Mouse (Mus musculus): ENCODE measurements around the gene Lrch1.

Lrch1 gene

DNA sequence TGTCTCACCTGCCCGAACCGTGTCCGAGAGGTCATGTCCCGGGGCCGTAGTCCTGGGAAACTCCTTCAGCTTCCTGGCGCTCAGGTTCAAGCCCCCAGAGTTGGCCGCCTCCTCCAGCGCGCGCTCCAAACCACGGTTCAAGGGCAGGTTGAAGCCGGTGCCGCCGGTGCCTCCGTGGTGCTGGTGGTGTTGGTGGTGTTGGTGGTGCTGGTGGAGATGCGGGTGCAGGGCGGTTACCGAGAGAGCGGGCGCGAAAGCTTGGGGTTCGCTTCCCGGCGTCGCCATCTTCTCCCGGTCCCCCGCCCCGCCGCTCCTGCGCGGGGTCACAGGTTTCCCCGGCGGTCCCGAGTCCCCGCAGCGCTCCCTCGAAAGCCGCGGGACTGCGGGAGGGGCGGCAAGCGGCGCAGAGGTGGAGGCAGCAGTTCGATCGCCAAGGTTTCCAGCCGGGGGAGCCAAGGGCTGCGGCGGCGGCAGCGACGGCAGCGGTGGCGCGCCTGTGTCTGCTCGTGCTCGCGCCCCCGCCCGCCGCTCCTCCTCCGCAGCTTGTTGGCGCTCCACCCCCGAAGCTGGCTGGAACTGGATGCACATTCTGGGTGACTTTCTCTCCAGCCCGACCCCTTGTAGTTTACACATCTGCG, at the start of gene Lrch1:
Gene Lrch1, minus strand, starts transcription at position 501 of the 638 bp plus-strand sequence.
- in situ Hi-C loops (cut with MboI, MseI), result loop anchor here (5.0 to 10.0 kb wide), 2 partner anchors 100 to 247 kb away; no protein-coding TSS in a partner anchor

DNA sequence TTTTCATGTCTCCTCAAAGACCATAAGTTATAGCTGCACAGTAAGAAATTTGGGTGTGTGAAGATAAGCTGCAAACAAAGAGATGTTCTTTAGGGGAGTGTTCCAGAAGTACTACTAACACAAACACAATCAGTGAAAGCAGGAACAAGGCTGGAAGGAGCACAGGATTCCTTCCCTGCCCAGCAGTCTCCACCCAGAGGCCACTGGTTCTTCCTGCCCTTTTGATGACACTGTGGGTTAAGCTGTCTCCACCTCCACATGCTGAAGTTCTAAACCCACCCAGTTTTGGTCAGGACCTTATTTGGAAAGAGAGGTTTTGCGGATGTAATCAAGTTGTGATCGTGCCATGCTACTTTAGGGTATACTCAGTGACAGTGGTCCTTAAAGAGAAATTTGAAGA, 49.4 kb upstream of the Lrch1 start:
- in situ Hi-C loops (cut with MboI, MseI), result loop anchor here (10.0 to 25.0 kb wide), 4 partner anchors 72 to 1765 kb away; no protein-coding TSS in a partner anchor

DNA sequence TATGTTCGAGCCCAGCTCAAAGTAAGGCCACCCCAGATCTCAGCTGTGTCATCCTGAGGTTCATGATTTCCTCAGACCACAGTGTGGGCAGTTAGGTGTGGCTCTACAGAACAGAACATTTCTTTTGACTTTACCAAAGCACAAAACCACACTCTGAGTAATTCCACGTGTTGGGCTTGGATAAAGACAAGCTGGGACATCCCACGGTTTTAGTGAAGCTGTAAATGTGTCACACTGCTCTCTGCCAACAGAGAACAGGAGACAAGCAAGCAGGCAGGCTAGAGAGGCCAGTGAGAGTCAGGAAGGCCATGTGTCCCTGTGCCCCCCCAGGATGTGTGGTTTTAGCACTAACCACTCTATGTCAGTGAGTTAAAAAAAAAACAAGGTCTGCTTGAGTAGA, 48.9 kb upstream of the Lrch1 start:
- in situ Hi-C loops (cut with MboI, MseI), result loop anchor here (10.0 to 25.0 kb wide), 4 partner anchors 72 to 1766 kb away; no protein-coding TSS in a partner anchor

DNA sequence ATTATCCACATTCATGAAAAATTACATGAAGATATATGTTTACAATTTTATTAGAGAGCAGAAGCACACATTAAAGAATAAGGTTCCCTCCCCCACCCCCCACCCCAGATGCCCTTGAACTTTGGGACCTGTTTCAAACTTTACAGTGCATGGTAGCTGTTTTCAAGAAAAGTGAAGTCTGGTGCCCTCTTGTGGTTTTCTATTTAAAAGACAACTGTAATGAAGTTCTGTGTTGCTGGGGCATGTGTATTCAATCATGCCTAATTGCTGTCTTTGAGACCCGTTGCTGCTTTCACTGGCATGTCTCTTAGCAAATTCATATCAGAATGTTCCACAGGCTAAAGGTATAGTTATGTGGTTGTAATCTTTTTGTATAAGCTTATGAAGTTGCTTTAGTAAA, 42.8 kb upstream of the Lrch1 start:
- in situ Hi-C loops (cut with MboI, MseI), result loop anchor here (5.0 to 25.0 kb wide), 5 partner anchors 66 to 1772 kb away; no protein-coding TSS in a partner anchor

DNA sequence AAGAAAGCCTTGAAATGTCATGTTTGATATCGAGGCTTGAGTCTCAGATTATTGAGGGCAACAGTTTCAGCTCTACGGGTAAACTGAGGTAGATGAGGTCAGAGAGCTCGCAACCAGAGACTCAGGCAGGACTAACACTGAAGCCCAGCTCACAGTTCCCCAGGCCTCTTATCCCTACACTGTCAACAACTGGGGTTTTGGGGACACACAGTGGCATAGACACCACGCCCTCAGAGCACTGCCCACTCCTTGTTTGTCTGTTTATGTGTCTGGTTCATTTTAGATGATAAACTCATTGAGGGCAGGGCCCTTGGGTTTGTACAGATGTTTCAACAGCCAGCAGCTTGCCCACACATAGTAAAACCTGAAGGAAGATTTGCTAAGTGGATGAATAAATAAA, 42.2 kb upstream of the Lrch1 start:
- in situ Hi-C loops (cut with MboI, MseI), result loop anchor here (5.0 to 25.0 kb wide), 5 partner anchors 65 to 1772 kb away; no protein-coding TSS in a partner anchor

DNA sequence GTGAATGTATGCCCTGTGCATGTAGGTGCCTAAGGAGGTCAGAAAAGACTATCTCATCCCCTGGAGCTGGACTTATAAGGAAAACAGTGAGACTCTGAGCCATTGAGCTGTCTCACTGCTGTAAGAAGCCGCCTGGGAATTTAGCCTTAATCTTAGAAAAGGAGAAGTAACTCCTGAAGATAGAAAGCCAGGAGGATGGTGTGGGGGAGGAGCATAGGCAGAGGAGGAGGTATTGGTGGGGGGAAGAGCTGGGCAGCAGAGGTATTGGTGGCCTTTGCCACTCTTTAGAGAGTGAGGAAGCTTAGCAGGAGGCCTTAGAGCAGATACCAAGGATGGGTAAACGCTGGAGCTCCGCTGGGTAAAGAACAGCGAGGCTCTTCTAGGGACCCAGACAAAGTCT, 41.6 kb upstream of the Lrch1 start:
- in situ Hi-C loops (cut with MboI, MseI), result loop anchor here (25.0 kb wide), 2 partner anchors 1202 to 1773 kb away; no protein-coding TSS in a partner anchor

DNA sequence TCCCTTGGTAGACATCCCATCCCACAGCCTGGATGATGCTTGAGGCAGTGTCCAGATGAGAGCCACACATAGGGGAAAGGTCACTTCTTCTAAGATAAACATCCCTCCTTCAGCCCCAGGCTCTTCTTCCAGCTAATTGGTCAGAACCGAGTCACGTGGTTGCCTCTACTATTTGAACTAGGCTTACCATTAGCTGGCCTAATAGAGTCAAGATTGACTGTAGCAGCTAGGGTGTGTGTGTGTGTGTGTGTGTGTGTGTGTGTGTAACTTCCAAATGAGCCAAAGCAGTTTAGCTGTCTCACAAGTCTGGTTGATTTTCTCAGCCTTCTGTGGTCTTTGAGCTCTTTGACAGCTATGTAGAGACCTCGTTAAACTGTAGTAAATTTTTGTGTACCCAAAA, 38.9 kb upstream of the Lrch1 start:
- in situ Hi-C loops (cut with MboI, MseI), result loop anchor here (25.0 kb wide), 2 partner anchors 1199 to 1776 kb away; no protein-coding TSS in a partner anchor

DNA sequence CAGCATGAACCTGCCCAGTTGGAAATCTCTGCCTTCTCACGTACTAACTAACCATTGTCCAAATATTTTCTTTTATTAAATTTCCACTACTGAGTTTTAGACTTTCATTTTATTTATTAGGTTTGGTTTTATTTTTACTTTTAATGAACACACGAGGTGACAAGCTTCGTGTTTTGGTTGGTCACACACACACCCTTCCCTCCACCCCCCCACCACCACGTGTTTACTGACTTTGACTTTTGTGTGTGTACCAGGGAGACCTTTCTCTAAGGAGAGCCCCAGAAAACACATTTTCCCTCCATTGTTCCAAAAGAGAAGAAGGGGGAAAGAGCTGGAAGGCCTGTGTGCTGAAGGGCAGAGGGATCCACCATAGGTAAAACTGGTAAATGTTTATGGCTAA, 38.0 kb upstream of the Lrch1 start:
- in situ Hi-C loops (cut with MboI, MseI), result loop anchor here (25.0 kb wide), 2 partner anchors 1198 to 1777 kb away; no protein-coding TSS in a partner anchor

DNA sequence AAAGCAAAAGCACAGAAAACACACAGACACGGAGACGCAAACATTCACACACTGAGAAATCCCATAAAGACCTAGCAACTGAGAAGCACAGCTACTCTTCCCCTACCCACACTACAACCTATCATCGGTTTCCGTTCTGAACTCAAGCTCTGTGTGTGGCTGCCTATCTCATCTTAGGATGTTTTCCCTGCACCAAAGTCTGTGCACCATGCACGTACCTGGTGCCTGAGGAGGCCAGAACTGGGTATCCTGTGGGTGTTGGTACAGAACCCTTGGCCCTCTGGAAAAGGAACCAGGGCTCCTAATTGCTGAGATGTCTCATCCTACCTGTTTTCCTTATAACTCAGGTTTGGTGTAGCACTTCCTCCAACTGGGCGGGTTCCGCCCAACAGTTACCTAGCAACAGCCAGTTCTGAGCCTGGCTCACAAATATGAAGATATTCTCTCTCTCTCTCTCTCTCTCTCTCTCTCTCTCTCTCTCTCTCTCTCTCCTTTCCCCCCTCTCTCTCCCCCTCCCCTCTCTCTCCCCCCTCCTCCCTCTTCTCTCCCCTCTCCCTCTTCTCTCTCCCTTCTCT, 37.2 kb upstream of the Lrch1 start:
- in situ Hi-C loops (cut with MboI, MseI), result loop anchor here (25.0 kb wide), 2 partner anchors 1198 to 1777 kb away; no protein-coding TSS in a partner anchor

DNA sequence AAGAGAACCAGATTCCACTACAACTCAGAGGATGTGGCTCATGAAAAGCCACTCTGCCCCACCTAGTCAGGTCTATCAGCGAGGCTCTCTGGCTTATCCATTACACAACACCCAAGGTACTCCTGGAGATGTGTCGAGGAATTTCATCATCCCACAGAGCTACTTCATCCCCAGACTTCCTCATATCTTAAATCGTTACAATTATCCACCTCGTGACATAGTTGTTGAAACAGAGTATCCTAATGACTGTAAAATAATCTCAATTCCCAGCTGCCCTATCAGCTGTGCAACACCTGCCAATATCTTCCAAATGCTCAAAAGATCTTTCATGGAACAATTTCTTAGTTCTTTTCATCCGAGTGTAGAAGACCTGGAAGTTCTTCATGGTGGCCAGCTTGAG, 35.4 kb upstream of the Lrch1 start:
- in situ Hi-C loops (cut with MboI, MseI), result loop anchor here (25.0 kb wide), 2 partner anchors 1196 to 1779 kb away; no protein-coding TSS in a partner anchor

DNA sequence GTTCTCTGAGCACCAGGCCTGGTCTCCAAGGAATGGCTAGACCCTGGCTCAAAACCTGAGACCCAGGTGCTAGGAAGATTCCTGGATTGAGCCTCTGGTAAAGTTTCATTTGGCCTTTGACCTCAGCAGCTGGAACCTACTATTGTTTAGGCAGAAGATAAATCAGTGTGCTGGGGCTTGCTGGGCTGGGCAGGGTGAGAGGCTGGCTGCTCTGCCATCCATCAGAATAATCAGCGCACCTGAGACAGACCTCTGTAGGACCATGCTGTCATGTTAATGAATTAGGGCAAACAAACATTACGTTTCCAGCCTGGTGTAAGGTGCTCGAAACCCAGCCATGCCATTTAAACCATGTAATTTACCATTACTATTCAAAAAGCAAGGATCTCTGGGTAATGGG, 33.3 kb upstream of the Lrch1 start:
- in situ Hi-C loops (cut with MboI, MseI), result loop anchor here (25.0 kb wide), 2 partner anchors 1194 to 1781 kb away; no protein-coding TSS in a partner anchor

DNA sequence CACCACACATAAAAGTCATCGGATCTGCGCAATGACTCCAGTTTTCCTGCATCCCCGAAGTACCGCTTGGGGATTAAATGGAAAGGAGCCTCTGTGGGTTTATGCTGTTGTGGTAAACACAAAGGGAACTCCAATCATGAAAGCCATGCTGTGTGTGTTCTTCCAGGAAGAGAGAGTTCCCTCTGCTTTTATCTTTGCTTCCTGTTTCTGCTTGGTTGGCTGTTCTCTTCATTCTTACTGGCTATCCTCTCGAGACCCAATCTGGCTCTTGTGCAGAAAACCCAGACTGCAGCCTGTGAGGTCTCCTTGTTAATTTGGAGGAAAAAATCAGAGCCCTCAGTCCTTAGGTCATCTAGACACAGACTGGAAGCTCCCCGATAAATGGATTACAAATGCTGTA, 29.3 kb upstream of the Lrch1 start:
- in situ Hi-C loops (cut with MboI, MseI), result loop anchor here (25.0 kb wide), 2 partner anchors 1190 to 1785 kb away; no protein-coding TSS in a partner anchor

DNA sequence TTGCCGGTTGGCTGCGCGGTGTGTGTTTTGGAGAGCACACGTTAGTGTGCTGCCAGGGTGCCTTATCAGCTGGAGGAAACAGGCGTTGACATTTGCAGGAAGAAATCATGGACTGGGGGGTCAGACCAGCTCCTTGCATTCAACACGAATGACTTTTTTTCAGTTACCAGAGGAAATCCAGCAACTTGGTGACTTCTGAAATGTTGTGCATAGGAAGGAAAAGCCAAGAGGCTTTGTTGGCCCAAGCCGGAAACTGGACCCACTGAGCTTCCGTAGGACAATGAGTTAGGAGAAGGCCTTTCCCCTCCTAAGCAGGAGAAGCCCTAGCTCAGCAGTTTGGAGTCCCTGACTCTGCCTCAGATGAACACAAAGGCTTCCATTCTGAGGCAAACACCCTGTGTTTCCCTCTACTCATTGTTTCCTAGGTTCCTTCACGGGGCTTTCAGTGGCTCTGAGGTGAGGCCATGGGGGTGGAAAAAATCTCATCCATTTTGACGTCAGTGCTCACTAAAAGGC, 26.5 kb upstream of the Lrch1 start:
- in situ Hi-C loops (cut with MboI, MseI), result loop anchor here in 1 of 2 experiments (25.0 kb wide), 1 partner anchor 612 kb away; no protein-coding TSS in a partner anchor

DNA sequence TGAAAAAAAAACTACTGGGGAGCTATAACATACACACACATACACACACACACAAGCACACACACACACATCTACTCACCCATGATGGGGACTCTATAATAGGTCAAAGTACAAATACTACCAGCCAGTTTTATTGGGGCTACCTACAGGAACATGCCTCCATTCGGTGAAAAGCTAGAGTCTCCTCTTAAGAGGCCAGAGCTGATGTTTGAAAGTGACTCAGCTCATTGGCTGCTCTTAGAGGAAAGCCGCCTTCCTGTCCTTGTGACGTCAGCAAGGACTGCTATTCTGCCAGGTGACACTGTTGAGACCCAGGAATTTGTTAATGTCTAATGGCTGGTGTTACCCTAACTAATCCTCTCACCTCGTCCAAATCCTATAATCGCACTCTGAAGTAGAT, 25.0 kb upstream of the Lrch1 start:
- in situ Hi-C loops (cut with MboI, MseI), result loop anchor here in 1 of 2 experiments (25.0 kb wide), 1 partner anchor 610 kb away; no protein-coding TSS in a partner anchor

DNA sequence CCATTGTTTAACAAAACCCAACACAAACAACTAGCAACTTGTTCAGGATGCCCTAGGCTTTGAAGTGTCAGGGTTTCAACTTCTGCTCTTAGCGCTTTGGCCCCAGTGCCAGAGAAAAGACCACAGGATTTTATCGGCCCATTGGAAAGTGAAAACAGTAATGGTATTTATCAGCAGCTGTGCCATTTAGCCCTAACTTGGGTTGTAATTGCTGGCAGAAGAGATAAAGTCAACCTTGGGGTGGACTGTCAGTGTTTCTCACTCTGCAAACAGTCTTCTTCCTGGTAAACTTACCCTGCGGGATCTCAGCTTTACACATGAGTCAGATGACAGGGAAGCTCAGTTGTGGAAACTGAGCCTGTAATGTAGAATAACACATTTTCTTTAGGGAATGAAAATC, 24.5 kb upstream of the Lrch1 start:
- in situ Hi-C loops (cut with MboI, MseI), result loop anchor here in 1 of 2 experiments (25.0 kb wide), 1 partner anchor 610 kb away; no protein-coding TSS in a partner anchor

DNA sequence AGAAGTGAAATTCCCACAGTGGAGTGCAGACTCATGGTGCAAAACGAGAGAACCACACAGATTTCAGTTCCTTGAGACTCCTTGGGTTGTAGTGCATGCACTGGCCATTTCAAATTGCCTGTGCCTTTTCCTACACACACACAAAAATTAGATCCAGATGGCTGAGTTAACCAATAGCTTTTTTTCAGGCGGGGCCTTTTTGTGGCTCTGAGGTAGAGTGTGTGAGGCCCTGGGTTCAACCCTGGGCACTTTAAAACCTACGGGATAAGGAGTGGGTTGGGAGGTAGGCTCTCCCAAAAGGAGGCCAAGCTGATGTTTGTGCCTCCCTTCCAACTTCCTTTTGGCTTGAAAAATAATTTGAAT, 15.7 kb upstream of the Lrch1 start:
- in situ Hi-C loops (cut with MboI, MseI), result loop anchor here in 1 of 2 experiments (25.0 kb wide), 1 partner anchor 601 kb away; no protein-coding TSS in a partner anchor

DNA sequence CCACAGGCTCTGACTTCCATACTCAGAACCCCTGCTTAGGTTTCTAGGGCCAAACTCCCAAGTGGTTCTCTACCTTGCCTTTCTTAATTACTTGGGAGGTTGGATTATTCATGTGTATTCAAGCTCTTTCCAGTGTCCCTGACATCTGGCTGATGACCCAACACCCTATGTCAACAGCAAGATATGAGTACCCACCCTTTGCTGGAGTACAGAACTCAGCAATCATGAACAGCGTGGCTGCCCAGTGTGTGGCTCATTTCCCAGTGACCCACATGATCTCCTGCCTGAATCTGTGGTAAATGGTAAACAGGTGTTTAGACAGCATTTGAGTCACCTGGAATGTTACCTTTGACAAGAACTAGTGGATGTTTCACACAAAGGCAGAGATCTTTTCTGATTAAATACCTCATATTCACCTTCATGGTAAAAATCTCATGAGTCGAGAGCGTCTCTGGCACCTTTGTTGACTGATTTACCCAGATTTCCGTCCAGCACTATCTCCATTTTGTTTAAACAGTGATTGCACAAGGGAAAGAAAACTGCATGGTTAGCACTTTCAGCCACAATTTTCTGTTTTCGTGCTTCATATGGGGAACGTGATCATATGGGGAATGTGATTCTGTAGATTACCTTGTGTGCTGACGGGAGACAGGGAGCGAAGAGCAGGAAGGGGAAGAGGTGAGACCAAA, 15.2 kb upstream of the Lrch1 start:
- in situ Hi-C loops (cut with MboI, MseI), result loop anchor here in 1 of 2 experiments (25.0 kb wide), 1 partner anchor 601 kb away; no protein-coding TSS in a partner anchor

DNA sequence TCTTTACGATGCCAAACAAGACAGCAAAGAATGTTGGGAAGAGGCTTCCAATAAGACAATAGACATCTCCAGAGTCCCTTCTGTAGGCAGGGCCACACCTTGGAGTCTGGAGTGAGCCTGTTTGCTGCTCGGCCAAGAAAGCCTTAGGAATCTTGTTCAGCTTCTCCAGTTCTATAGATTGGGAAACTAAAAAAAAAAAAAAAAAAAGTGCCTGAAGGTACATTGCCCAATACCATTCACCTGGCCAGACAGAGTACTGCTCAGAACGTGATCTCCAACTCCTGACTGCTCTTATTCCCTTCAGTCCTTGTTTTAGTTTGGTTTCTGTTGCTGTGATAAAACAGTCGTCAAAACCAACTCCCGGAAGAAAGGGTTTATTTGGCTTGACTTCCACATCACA, 12.9 kb upstream of the Lrch1 start:
- in situ Hi-C loops (cut with MboI, MseI), result loop anchor here in 1 of 2 experiments (25.0 kb wide), 1 partner anchor 598 kb away; no protein-coding TSS in a partner anchor

DNA sequence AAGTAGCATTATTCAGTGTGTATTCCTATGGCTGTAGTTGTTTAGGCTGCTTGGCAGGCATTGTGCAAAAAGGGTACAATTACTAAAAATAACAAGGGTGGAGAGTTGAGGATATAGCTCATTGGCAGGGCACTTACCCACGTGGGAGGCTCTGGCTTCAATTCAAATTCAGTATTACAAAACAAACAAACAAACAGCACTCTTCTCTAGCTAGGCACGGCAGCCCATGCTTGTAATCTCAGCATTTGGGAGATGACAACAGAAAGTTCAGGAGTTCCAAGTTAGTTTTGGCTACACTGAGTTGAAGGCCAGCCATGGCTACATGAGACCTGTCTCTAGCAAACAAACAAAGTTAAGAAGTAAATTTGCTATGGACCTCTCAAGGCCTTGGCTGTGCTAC, 9.0 kb upstream of the Lrch1 start:
- in situ Hi-C loops (cut with MboI, MseI), result loop anchor here in 1 of 2 experiments (25.0 kb wide), 1 partner anchor 594 kb away; no protein-coding TSS in a partner anchor

DNA sequence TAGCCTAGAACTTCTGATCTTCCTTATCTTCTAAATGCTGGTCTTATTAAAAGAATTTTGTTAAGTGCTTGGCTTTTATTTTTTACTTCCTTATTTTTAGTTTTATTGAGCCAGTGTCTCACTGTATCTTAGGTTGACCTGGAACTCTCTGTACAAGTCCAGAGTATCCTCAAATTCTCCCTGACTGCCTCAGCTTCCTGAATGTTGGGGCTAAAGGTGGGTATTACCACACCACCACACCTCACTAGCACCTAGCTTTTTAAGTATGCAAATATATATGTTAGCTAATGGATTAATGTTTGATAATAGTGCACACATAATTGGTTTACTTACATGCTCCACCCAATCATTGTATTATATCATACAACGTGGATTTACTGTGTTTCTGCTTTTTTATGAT, 8.6 kb upstream of the Lrch1 start:
- in situ Hi-C loops (cut with MboI, MseI), result loop anchor here in 1 of 2 experiments (25.0 kb wide), 1 partner anchor 594 kb away; no protein-coding TSS in a partner anchor

Measured in T-helper 17 cell (primary cell).